Mouse (Mus musculus) frontal cortex, postnatal 10 days (tissue): ENCODE measurements around the gene Lamb3.
"Not testable (repeated sequence)": the region's sequence is repeated elsewhere in the genome, so short reads cannot be mapped to it uniquely, and the experiment has no call there.

Experiments
- DNase-seq, 2 experiments: peaks; one replicate each; pipeline ENCODE4 v3.0.0; 2022; ENCODE audit warnings: low spot score in 2 of 2, mixed read lengths in 1 of 2

Gene Lamb3

GRCm38 (mm10) chr1:193278414-193279045 lies 71.0 kb downstream of the Lamb3 start:
- DNase-seq, result no peak

GRCm38 (mm10) chr1:193279492-193279891 lies 72.0 kb downstream of the Lamb3 start:
- no peak for DNase-seq

- no peak for DNase-seq
Measured at GRCm38 (mm10) chr1:193281344-193281743, 73.8 kb downstream of the Lamb3 start.

GRCm38 (mm10) chr1:193284228-193284779 lies 76.8 kb downstream of the Lamb3 start:
- DNase-seq, result no peak

- not testable (repeated sequence) for DNase-seq
Measured at GRCm38 (mm10) chr1:193285766-193286325, 78.3 kb downstream of the Lamb3 start.

- DNase-seq, result no peak
Measured at GRCm38 (mm10) chr1:193287578-193287977, 80.1 kb downstream of the Lamb3 start.

GRCm38 (mm10) chr1:193289076-193289475 lies 81.6 kb downstream of the Lamb3 start:
- no peak for DNase-seq

GRCm38 (mm10) chr1:193289914-193290313 lies 82.4 kb downstream of the Lamb3 start:
- no peak for DNase-seq

GRCm38 (mm10) chr1:193290686-193291085 lies 83.2 kb downstream of the Lamb3 start:
- no peak for DNase-seq

DNA sequence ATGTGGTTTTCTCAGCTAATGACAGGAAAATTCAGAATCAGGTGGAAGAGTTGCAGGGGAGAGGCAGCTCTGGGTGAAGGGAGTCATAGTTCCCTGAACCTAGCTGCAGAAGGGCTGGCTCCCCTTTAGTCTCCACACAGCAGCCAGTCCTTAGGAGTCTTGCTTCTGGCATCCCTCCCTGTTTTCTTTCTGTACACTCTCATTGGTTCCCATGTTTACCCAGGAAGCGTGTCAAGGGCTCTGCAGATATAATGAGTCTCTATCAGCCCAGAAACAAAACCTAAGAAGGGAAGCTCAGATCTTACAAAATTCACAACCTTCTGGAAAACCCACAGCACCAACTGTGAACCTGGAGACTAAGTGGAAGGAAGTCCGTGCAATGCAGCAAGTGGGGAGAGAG lies 85.5 kb downstream of the Lamb3 start:
- no peak for DNase-seq

DNA sequence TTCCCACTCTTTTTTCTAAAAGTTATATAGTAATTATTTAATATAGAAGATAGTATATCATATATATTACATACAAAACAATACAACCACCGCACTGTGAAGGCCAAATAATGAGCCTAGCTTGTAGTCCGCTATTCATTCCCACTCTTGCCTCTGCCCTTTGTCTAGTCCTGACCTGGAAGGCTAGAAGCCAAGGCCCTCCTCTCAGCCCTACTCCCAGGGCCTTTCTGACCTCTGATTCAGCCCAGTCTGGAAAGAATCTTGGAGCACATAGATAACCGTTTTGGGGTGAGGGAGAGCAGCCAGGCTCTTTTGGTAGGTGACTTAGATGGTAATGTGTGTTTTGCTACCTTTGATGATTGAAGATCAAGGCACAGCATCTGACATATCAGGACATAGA lies 86.4 kb downstream of the Lamb3 start:
- no peak for DNase-seq

DNA sequence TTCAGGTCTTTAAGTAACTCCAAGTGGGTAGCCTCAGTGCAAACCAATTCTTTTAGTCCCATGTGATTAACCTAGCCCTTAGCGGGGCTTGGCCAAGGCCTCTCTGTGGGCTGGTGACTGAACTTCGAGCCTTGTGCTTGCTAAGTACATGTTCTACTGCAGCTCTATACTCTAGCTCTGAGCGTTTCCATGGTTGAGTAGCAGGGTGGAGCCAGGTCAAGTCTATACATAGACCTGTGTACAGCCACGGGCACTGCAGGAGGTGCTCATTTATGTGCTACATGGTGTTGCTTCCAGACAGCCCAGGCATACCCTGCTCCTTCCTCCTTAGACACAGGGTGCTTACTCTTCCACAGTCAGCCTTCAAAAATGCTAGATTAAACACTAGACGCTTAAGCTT lies 88.4 kb downstream of the Lamb3 start:
- no peak for DNase-seq

DNA sequence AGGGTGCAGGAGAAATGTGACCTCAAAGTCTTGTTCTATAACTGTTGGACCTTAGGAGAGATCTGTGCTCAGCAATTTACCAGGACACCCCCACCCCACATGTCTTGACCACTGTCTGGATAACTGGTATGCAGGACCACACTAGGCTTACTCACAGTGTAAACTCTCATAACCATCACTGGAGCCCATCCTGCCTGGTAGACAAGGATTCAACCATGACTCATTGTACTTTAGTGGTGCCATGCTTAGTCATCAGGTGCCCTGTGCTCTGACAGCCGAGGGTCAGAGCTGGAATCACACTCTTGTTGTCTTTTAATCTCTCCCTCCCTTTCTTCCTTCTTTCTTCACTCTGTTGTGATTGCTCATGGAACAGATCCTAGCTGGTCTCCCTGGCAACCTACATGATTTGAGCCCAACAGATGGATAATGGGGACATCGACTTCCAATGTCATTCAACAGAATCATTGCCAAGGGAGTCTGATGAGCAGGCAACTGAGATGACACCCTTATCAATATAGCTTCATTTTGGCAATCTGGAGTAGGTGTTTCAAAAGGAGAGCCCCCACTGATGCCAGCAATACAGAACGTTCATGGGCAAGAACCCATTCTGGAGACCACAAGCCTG lies 90.8 kb downstream of the Lamb3 start:
- DNase-seq, result no peak

GRCm38 (mm10) chr1:193299995-193300394 lies 92.5 kb downstream of the Lamb3 start:
- DNase-seq, result no peak

GRCm38 (mm10) chr1:193301216-193302092 lies 94.0 kb downstream of the Lamb3 start:
- no peak for DNase-seq

DNA sequence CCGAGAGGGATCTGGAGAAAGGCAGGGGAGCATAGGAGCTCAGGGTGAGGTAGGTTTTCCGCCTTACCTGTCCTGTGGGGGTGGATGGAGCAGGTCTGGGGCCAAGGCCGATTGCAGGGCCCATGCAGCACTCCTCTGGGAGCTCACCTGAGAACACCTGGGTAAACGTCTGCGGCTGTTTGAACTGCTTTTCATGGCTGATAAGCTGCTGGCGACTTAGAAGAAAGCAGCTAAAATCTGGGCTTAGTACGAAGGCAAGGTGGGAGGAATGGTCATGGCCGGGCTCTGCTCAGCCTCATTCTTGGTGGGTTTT lies 94.5 kb downstream of the Lamb3 start:
- no peak for DNase-seq

- DNase-seq, result no peak
Measured at GRCm38 (mm10) chr1:193303096-193303495, 95.6 kb downstream of the Lamb3 start.

DNA sequence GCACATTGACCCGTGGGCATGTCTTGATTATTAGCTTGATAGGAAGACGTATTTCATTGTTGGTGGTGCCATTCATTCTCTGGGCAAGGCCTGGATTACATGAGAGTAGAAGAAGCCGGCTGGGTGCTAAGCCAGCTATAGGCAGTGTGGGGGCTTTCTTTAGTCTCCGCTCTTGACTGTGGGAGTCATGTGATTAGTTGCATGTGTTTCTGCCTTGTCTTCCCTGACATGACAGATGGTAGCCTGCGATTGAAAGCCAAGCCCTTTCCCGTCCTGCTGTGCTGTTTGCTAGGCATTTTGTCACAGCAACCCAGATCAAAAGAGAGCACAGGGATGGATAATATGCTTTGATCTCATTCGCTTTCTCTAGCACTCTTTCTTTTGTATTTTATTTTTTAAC lies 97.9 kb downstream of the Lamb3 start:
- DNase-seq, result no peak

GRCm38 (mm10) chr1:193306832-193307231 lies 99.3 kb downstream of the Lamb3 start:
- no peak for DNase-seq

- no peak for DNase-seq
Measured at GRCm38 (mm10) chr1:193309785-193310518, 102.5 kb downstream of the Lamb3 start.

DNA sequence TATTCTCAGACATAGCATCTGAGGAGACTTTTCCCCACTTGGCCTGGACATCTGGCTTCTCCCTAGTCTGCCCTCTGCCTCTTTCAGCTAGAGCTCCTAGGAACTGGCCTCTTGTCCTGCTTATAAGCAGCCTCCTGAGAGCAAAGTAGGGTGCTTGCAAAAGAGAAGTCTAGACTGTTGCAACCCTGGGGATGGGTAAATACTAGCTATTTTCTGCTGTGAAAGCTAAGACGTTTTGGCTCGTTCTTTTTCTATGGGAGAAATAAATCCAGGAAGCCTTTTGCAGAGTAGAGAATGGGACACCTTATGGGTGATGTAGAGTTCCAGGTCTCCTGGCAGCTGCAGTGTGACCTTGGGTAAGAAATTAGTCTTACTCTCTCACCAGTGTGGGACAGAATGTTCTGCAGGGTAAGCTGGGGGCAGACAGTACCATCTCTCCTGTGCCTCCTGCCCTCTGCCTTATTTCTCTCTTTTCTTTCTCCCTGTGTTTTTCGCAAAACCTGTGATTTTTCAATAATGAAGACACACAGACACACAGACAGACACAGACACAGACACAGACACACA lies 103.1 kb downstream of the Lamb3 start:
- DNase-seq, result no peak
